Mouse (Mus musculus) right cerebral cortex, adult 18-20 months (tissue): ENCODE results near the gene Ang.
A peak's percentile ranks its signal among the peaks of the same experiment; 100 is the strongest.

Experiments
- DNase-seq: peaks from one replicate; pipeline ENCODE4 v3.0.0; 2022; ENCODE audit warnings: mixed read lengths

Ang gene

GRCm38 (mm10) chr14:51090921-51091900, at the start of gene Ang, which contains the start of gene Rnase4:
TSS of gene Ang (plus strand) at chr14:51091150.
TSS of gene Rnase4 (plus strand) at chr14:51091077.
- no peak for DNase-seq

- no peak for DNase-seq
Observed at GRCm38 (mm10) chr14:51041769-51042168, 49.2 kb upstream of the Ang start, which contains the start of gene Rnase9. TSS of gene Rnase9 (minus strand) at chr14:51041869.

GRCm38 (mm10) chr14:51047846-51048245, 43.1 kb upstream of the Ang start:
- DNase-seq: no peak

- no peak for DNase-seq
Observed at GRCm38 (mm10) chr14:51050063-51050462, 40.9 kb upstream of the Ang start, which contains the start of gene Rnase11. TSS of gene Rnase11 (minus strand) at chr14:51050163.

GRCm38 (mm10) chr14:51051941-51052340, 39.0 kb upstream of the Ang start:
- no peak for DNase-seq

- DNase-seq: no peak
Observed at GRCm38 (mm10) chr14:51053176-51053575, 37.8 kb upstream of the Ang start.

GRCm38 (mm10) chr14:51054243-51055237, 36.4 kb upstream of the Ang start:
- DNase-seq: no peak

- DNase-seq: no peak
Observed at GRCm38 (mm10) chr14:51057401-51057831, 33.5 kb upstream of the Ang start, which contains the start of gene Rnase12. TSS of gene Rnase12 (minus strand) at chr14:51057661.

- DNase-seq: no peak
Observed at GRCm38 (mm10) chr14:51060761-51061160, 30.2 kb upstream of the Ang start.

- no peak for DNase-seq
Observed at GRCm38 (mm10) chr14:51068956-51069355, 22.0 kb upstream of the Ang start.

- DNase-seq: no peak
Observed at GRCm38 (mm10) chr14:51069617-51070016, 21.3 kb upstream of the Ang start.

GRCm38 (mm10) chr14:51074335-51074734, 16.6 kb upstream of the Ang start, which contains the start of gene Olfr750:
TSS of gene Olfr750 (minus strand) at chr14:51074435.
- DNase-seq: no peak

GRCm38 (mm10) chr14:51079180-51079579, 11.8 kb upstream of the Ang start:
- DNase-seq: no peak

GRCm38 (mm10) chr14:51081035-51081434, 9.9 kb upstream of the Ang start:
- DNase-seq: no peak

- peak; percentile 59 for DNase-seq
Observed at GRCm38 (mm10) chr14:51082599-51083581, 8.1 kb upstream of the Ang start.

GRCm38 (mm10) chr14:51083805-51084204, 7.1 kb upstream of the Ang start:
- DNase-seq: no peak

- no peak for DNase-seq
Observed at GRCm38 (mm10) chr14:51085086-51085485, 5.9 kb upstream of the Ang start.

GRCm38 (mm10) chr14:51085911-51086310, 5.0 kb upstream of the Ang start:
- DNase-seq: no peak

GRCm38 (mm10) chr14:51087762-51088161, 3.2 kb upstream of the Ang start:
- DNase-seq: no peak

- peak; percentile 88 for DNase-seq
Observed at GRCm38 (mm10) chr14:51088166-51088969, 2.6 kb upstream of the Ang start.
